Mouse (Mus musculus): ENCODE results near the gene Slc11a2. TPM values are rescaled to one million over a fixed set of nuclear protein-coding genes. Genes with fewer than 3 reads are reported as not detected.

The Slc11a2 gene
- polyA plus RNA-seq, 1 experiment from 2014 or later, result 14.9 TPM

DNA sequence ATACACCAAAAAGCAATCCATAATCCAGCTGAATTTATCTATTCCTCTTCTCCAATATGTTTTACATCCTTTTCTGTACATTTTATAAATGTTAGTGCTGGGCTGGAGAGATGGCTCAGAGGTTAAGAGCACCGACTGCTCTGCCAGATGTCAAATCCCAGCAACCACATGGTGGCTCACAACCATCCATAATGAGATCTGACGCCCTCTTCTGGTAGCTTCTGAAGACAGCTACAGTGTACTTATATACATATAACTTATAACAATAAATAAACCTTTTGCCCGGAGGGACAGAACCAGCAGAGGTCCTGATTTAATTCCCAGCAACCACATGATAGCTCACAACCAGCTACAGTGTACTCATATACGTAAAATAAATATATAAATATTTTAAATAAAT is 23.7 kb upstream of the Slc11a2 start:
- Histone ChIP-seq H3K27ac (ENCODE audit: low read depth, low read length) (no peak overlapping the region), H3K9me3 (replicated peaks; ENCODE audit: control insufficient read depth, low read length) (no peaks in the 10 kb centered on the region), H3K27me3 (ENCODE audit: control insufficient read depth, insufficient read depth, low read length) (no peaks in the 10 kb centered on the region), H3K4me3 (ENCODE audit: low read depth, low read length) (no peak overlapping the region), H3K36me3 (ENCODE audit: control insufficient read depth, insufficient read depth, low read length) (no peaks in the 10 kb centered on the region), H3K4me1 (ENCODE audit: control insufficient read depth, insufficient read depth, low read length) (no peaks in the 10 kb centered on the region), H3K9ac (ENCODE audit: low read depth, low read length) (no peak overlapping the region), H3K4me2 (no peak overlapping the region)
- ATAC-seq (replicated peaks; ENCODE audit: insufficient number of reproducible peaks, low FRiP score, low TSS enrichment), result no peak
- WGBS (ENCODE audit: insufficient replicate concordance), result 68% methylated on average over 4 of the region's 4 CpGs

DNA sequence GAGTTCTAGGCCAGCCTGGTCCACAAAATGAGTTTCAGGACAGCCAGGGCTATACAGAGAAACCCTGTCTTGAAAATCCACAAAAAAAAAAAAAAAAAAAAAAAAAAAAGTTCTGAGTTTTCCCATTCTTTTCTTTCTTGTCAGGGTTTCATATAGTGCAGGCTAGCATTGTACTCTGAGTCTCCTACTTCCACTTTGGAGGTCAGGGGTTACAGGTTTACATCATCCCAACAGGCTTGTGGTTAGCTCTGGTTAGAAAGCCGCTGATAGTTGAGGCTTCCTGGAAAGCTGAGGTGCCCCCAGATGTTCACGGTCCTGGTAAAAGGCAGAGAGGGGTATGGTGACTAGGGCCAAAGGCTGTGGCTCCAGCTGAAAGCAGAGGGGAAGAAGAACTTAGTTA is 22.0 kb upstream of the Slc11a2 start:
- H3K27me3 ChIP-seq (ENCODE audit: control insufficient read depth, insufficient read depth, low read length), result no peaks in the 10 kb centered on the region
- H3K9ac ChIP-seq (ENCODE audit: low read depth, low read length), result no peak overlapping the region
- H3K4me2 ChIP-seq, result no peak overlapping the region
- H3K36me3 ChIP-seq (ENCODE audit: control insufficient read depth, insufficient read depth, low read length), result no peaks in the 10 kb centered on the region
- no peak overlapping the region for H3K4me3 ChIP-seq (ENCODE audit: low read depth, low read length)
- WGBS (ENCODE audit: insufficient replicate concordance), result 66% methylated on average over 2 of the region's 2 CpGs
- no peaks in the 10 kb centered on the region; the same call in 1 of the 2 replicates for H3K4me1 ChIP-seq (ENCODE audit: control insufficient read depth, insufficient read depth, low read length)
- no peak overlapping the region for H3K27ac ChIP-seq (ENCODE audit: low read depth, low read length)
- no peak for ATAC-seq (replicated peaks; ENCODE audit: insufficient number of reproducible peaks, low FRiP score, low TSS enrichment)
- H3K9me3 ChIP-seq (replicated peaks; ENCODE audit: control insufficient read depth, low read length), result no peaks in the 10 kb centered on the region

DNA sequence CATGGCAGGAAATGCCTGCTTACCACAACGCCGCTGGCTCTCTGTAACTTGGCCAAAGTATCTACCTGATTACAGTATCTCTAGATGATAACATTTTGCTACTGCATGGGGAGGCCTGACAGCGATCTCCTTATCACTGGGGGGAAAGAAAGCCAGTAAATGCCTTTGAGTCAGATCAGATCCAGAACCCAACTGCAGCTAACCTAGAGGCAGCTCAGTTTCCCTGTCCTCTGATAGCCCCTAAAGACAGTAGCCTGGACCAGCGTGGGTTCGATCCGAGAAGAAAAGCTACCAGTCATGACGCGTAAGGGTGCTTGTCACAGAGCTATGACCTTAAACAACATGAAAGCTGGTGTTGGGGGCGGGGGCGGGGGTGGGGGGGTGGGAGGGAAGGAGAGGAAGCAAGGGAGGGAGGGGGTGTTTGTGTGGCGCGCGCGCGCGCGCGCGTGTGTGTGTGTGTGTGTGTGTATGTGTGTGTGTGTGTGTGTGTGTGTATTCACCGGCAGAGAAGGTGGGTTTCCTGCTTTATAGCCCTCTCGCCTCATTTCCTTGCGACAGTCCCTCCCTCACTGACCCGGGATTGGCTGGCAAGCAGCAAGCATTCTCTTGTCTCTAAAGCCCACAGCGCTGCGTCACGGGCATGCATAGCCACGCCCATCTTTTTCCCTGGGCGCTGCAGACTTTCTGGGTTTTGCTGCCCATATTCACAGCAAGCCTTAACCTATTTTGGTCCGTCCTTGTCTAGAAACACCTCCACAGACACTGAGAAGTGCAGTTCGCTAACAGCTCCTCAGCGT is 18.5 kb upstream of the Slc11a2 start:
- under 1% methylated on average over 20 of the region's 31 CpGs for WGBS (ENCODE audit: insufficient replicate concordance)
- no peaks in the 10 kb centered on the region for H3K9me3 ChIP-seq (replicated peaks; ENCODE audit: control insufficient read depth, low read length)
- peak overlapping the region; percentile 82 for H3K27ac ChIP-seq (ENCODE audit: low read depth, low read length)

DNA sequence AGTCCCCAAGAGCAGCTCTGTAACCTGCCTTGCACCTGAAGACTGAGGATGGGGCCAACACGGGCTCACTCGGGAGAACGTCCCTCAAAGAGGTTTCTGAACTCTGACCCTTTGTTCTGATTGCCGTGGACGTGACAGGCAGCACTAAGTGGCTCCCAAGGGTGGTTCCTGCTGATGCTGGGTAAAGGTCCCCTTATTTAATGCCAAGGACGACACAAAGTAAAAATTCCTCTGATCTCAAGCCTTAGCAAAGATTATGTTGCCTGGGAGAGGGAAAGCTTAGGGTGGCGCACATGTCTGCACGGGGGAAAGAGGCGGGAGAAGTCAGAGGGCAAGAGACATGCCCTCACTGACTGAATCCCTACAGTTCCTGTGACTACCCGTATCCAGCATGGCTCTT is 11.6 kb upstream of the Slc11a2 start:
- no peaks in the 10 kb centered on the region for H3K36me3 ChIP-seq (ENCODE audit: control insufficient read depth, insufficient read depth, low read length)
- no peaks in the 10 kb centered on the region for H3K27me3 ChIP-seq (ENCODE audit: control insufficient read depth, insufficient read depth, low read length)
- WGBS (ENCODE audit: insufficient replicate concordance), result 71% methylated on average over 10 of the region's 10 CpGs
- ATAC-seq (replicated peaks; ENCODE audit: insufficient number of reproducible peaks, low FRiP score, low TSS enrichment), result no peak
- H3K4me2 ChIP-seq, result no peak overlapping the region
- no peak overlapping the region for H3K4me3 ChIP-seq (ENCODE audit: low read depth, low read length)
- H3K27ac ChIP-seq (ENCODE audit: low read depth, low read length), result no peak overlapping the region
- no peaks in the 10 kb centered on the region for H3K4me1 ChIP-seq (ENCODE audit: control insufficient read depth, insufficient read depth, low read length)
- no peaks in the 10 kb centered on the region for H3K9me3 ChIP-seq (replicated peaks; ENCODE audit: control insufficient read depth, low read length)
- no peak overlapping the region for H3K9ac ChIP-seq (ENCODE audit: low read depth, low read length)

More for the DNA sequence above, 18.5 kb upstream of the Slc11a2 start:
- peak overlapping the region; percentile 41 for H3K4me3 ChIP-seq (ENCODE audit: low read depth, low read length)
- peak overlapping the region; percentile 73 for H3K4me2 ChIP-seq
- ATAC-seq (replicated peaks; ENCODE audit: insufficient number of reproducible peaks, low FRiP score, low TSS enrichment), result peak; percentile 93
- H3K4me1 ChIP-seq (ENCODE audit: control insufficient read depth, insufficient read depth, low read length), result no peaks in the 10 kb centered on the region; the same call in 1 of the 2 replicates
- peak overlapping the region; percentile 71 for H3K9ac ChIP-seq (ENCODE audit: low read depth, low read length)
- no peaks in the 10 kb centered on the region for H3K36me3 ChIP-seq (ENCODE audit: control insufficient read depth, insufficient read depth, low read length)
- no peaks in the 10 kb centered on the region for H3K27me3 ChIP-seq (ENCODE audit: control insufficient read depth, insufficient read depth, low read length)

DNA sequence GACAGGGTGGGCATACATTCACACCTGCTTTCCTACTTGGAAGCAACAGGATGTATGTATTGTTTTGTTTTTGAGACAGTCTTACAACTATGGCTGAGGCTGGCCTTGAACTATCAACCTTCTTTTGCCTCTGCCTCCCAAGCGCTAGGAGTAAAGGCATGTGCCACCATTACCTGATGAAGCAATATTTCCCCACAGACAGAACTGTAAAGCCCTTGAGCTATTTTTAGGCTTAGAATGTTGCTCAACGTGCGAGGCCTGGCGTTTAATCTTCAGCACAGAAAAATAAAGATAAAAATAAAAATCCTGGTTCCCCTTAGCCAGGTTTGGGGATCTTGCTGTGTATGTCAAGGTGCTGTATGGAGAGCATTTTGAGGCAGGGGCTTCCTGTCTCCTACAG is 11.2 kb upstream of the Slc11a2 start:
- Histone ChIP-seq H3K9ac (ENCODE audit: low read depth, low read length) (no peak overlapping the region), H3K4me2 (no peak overlapping the region), H3K27ac (ENCODE audit: low read depth, low read length) (no peak overlapping the region), H3K4me3 (ENCODE audit: low read depth, low read length) (no peak overlapping the region), H3K36me3 (ENCODE audit: control insufficient read depth, insufficient read depth, low read length) (no peaks in the 10 kb centered on the region), H3K27me3 (ENCODE audit: control insufficient read depth, insufficient read depth, low read length) (no peaks in the 10 kb centered on the region), H3K9me3 (replicated peaks; ENCODE audit: control insufficient read depth, low read length) (no peaks in the 10 kb centered on the region), H3K4me1 (ENCODE audit: control insufficient read depth, insufficient read depth, low read length) (no peaks in the 10 kb centered on the region)
- ATAC-seq (replicated peaks; ENCODE audit: insufficient number of reproducible peaks, low FRiP score, low TSS enrichment), result no peak
- WGBS (ENCODE audit: insufficient replicate concordance), result 54% methylated on average over 4 of the region's 4 CpGs

DNA sequence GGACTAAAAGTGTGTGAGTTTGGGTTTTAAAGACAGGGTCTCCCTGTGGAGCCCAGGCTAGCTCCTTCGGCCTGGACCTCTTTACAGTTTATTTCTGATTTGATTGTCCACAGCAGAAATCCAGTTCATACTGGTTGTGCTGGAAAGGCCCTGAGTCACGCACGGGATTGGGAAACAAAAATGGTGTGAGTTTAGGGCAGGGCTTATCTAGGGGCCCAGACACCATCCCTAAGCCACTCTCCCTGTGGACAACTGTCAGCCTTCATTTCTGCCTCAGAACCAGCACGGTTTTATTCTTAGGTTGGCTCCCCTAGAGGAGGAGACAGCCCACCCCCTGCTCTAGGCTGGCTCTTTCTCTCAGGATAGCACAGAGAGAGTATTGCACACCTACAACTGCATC is 8.4 kb upstream of the Slc11a2 start:
- Histone ChIP-seq H3K4me3 (ENCODE audit: low read depth, low read length) (no peak overlapping the region), H3K27ac (ENCODE audit: low read depth, low read length) (no peak overlapping the region), H3K36me3 (ENCODE audit: control insufficient read depth, insufficient read depth, low read length) (no peaks in the 10 kb centered on the region), H3K4me2 (no peak overlapping the region), H3K4me1 (ENCODE audit: control insufficient read depth, insufficient read depth, low read length) (no peaks in the 10 kb centered on the region), H3K9ac (ENCODE audit: low read depth, low read length) (no peak overlapping the region), H3K27me3 (ENCODE audit: control insufficient read depth, insufficient read depth, low read length) (no peaks in the 10 kb centered on the region), H3K9me3 (replicated peaks; ENCODE audit: control insufficient read depth, low read length) (no peaks in the 10 kb centered on the region)
- no peak for ATAC-seq (replicated peaks; ENCODE audit: insufficient number of reproducible peaks, low FRiP score, low TSS enrichment)
- 52% methylated on average over 4 of the region's 4 CpGs for WGBS (ENCODE audit: insufficient replicate concordance)

DNA sequence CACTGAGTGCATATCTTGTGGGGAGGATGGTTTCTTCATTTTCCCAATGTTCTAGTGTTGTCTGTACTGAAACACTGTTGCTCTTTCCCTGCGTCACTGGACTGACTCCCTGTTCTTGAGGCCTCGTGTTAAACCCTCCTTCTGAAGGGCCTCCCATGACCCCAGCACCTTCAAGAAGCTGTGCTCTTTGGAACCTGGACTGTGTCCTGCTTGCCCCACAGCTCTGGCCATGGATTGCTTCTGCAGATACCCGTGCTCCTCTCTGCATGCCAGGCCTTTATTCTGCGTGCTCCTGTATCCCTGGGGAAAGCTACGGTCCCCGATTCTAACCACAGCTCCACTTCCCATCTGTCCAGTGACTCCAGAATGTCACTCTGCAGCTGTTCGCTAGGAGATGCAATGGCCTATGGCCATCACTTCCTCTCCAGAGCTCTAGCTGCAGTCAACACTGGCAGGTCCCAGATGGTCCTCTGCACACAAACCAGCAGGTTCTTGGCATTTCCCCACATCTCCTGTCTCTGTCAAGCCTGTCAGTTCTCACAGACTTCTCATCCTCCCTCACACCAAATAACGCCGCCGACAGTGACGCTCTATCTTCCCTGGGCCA is 5.2 kb upstream of the Slc11a2 start:
- Histone ChIP-seq H3K9me3 (replicated peaks; ENCODE audit: control insufficient read depth, low read length) (no peaks in the 10 kb centered on the region), H3K9ac (ENCODE audit: low read depth, low read length) (no peak overlapping the region), H3K4me2 (no peak overlapping the region), H3K36me3 (ENCODE audit: control insufficient read depth, insufficient read depth, low read length) (no peaks in the 10 kb centered on the region), H3K4me3 (ENCODE audit: low read depth, low read length) (no peak overlapping the region), H3K27me3 (ENCODE audit: control insufficient read depth, insufficient read depth, low read length) (peaks cover 3% of the 10 kb centered on the region; the same call in 1 of the 2 replicates), H3K27ac (ENCODE audit: low read depth, low read length) (no peak overlapping the region), H3K4me1 (ENCODE audit: control insufficient read depth, insufficient read depth, low read length) (no peaks in the 10 kb centered on the region)
- no peak for ATAC-seq (replicated peaks; ENCODE audit: insufficient number of reproducible peaks, low FRiP score, low TSS enrichment)
- whole genome bisulfite sequencing (ENCODE audit: insufficient replicate concordance), result 68% methylated on average over 11 of the region's 11 CpGs

DNA sequence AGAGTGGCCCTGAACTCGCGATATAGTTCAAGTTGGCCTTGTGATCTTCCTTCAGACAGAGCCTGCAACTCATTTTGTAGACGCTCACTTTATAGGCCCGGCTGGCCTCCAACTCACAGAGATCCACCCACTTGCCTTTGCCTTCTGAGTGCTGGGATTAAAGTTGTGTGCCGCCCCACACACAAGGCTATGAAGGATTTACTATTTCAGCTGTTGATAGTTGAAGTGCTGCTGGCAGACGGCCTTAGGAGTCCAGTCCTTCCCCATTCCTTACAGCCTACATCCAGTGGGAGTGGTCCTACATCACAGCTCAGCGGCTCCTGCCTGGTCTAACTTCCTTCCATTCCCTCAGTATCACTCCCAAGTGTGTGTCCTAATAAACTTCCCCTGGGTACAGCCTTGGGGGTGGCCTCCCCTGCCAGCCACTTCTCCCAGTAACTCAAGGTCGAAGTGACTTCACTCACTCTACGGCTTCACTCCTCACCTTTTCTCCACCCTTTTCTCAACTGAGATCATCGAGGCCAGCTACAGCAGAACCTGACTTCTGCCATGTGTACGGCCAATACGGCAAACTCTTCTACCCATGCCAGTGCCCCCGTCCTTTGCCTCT is 3.5 kb upstream of the Slc11a2 start:
- no peak overlapping the region for H3K9ac ChIP-seq (ENCODE audit: low read depth, low read length)
- no peak overlapping the region for H3K27ac ChIP-seq (ENCODE audit: low read depth, low read length)
- no peak overlapping the region for H3K4me2 ChIP-seq
- 73% methylated on average over 13 of the region's 13 CpGs for WGBS (ENCODE audit: insufficient replicate concordance)
- no peaks in the 10 kb centered on the region for H3K9me3 ChIP-seq (replicated peaks; ENCODE audit: control insufficient read depth, low read length)
- peaks cover 15% of the 10 kb centered on the region for H3K27me3 ChIP-seq (ENCODE audit: control insufficient read depth, insufficient read depth, low read length)
- H3K4me1 ChIP-seq (ENCODE audit: control insufficient read depth, insufficient read depth, low read length), result peaks cover 5% of the 10 kb centered on the region; the same call in 1 of the 2 replicates
- no peak for ATAC-seq (replicated peaks; ENCODE audit: insufficient number of reproducible peaks, low FRiP score, low TSS enrichment)
- no peak overlapping the region for H3K4me3 ChIP-seq (ENCODE audit: low read depth, low read length)
- H3K36me3 ChIP-seq (ENCODE audit: control insufficient read depth, insufficient read depth, low read length), result no peaks in the 10 kb centered on the region

Data from heart, embryonic 11.5 days (tissue).